ENCODE assay signal across 8 mouse cellular contexts in the genomic region with DNA sequence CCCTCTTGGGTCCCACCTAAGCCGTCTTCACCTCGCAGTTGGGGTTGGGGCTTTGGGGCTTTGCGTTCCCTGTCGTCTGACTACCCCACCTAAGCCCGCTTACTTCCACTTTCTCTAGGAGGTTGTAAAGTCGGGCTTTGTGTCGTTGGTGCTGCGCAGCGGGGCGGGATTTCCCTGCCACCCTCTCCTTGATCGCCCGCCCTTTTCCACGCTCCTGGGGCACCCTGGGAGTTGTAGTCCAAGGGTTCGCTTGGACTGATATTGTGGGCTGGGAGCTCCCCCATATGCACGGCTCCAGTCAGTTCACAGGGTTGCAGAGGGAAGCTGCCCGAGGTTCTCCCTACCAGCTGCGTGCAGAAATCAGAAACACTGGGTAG.
DNase-seq lines count a peak whose midpoint lies in the region; ATAC-seq lines count a peak whose summit lies in the region.

No protein-coding gene starts in this region.

- peak; percentile 90 for ATAC-seq in intestine, embryonic 14.5 days (replicated peaks; ENCODE audit: low FRiP score, low TSS enrichment, low read depth)
- ATAC-seq in megakaryocyte-erythroid progenitor cell, adult 5-6 weeks (replicated peaks; ENCODE audit: low FRiP score, low TSS enrichment, poor library complexity, severe bottlenecking), result peak; percentile 98

- intact Hi-C loops in gastrocnemius, postnatal 36 days (cut with DNase I), result loop anchor here (5.0 to 10.0 kb wide), 2 partner anchors 150 to 392 kb away; no protein-coding TSS in a partner anchor
- intact Hi-C loops in left cerebral cortex, postnatal 10 days (cut with DNase I), result loop anchor here (5.0 to 10.0 kb wide), 3 partner anchors 380 to 1222 kb away; a partner anchor contains a TSS

- H3K9me3 ChIP-seq in intestine, embryonic 14.5 days (ENCODE audit: control insufficient read depth, low read length), result no peaks in the 10 kb centered on the region

- H3K9ac ChIP-seq in intestine, embryonic 14.5 days (ENCODE audit: low read length), result peak overlapping the region; percentile 87

- no peaks in the 10 kb centered on the region for H3K36me3 ChIP-seq in intestine, embryonic 14.5 days (ENCODE audit: control insufficient read depth, insufficient read depth, low read length)

- H3K27me3 ChIP-seq in intestine, embryonic 14.5 days (replicated peaks; ENCODE audit: control insufficient read depth, insufficient read depth, low read length), result no peaks in the 10 kb centered on the region

- DNase-seq in 3134 (ENCODE audit: extremely low read depth, insufficient read length, low spot score), result peak; percentile 86
- DNase-seq in adrenal gland, postnatal 10 days, result peak; percentile 89
- DNase-seq in embryo, embryonic 9.5 days (ENCODE audit: extremely low spot score), result peak; percentile 81
- peak; percentile 69 to 85 for DNase-seq in gastrocnemius, postnatal 36 days
- DNase-seq in intestine, embryonic 14.5 days (ENCODE audit: low spot score), result no peak
- peak; percentile 76 to 91 for DNase-seq in left cerebral cortex, postnatal 10 days (ENCODE audit: extremely low spot score in 1 of 2, low spot score in 2 of 2)
- DNase-seq in skeletal muscle tissue, adult 2 months (ENCODE audit: low read depth, low spot score), result peak; percentile 82

- H3K4me2 ChIP-seq in intestine, embryonic 14.5 days (ENCODE audit: low read length), result peak overlapping the region; percentile 33

- H3K4me1 ChIP-seq in intestine, embryonic 14.5 days (replicated peaks; ENCODE audit: control insufficient read depth, insufficient read depth, low read length), result no peaks in the 10 kb centered on the region

- 3% methylated on average over 16 of the region's 17 CpGs for WGBS in intestine, embryonic 14.5 days

- peak overlapping the region; percentile 55 for H3K4me3 ChIP-seq in intestine, embryonic 14.5 days (ENCODE audit: low read depth, low read length)

- H3K27ac ChIP-seq in intestine, embryonic 14.5 days (ENCODE audit: low read depth), result peak overlapping the region; percentile 95
